Mouse (Mus musculus): ENCODE measurements around the gene Rsrp1.

DNA sequence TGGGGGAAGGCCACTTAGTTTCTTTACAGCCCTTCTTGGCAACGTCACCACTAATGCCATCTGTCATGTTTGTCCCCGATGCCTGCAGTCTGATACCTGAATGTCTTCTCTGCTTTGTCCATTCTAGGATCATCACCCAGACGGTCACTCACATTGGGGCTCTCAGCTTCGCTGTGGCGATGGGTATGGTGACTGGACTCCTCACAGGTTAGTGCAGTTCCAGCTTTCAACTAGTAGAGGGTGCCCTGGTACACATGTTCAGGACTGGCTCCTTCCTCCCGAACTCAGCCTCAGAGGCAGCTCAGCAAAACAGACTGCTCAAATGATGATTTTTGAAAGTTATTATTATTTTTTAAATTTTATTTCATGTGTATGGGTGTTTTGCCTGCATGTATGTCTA lies 31.3 kb upstream of the Rsrp1 start:
- no peak for TF ChIP-seq CTCF (IDR thresholded peaks at IDR 0.05; ENCODE audit: control insufficient read depth, insufficient read depth, low read length)
- no peak for TF ChIP-seq POLR2A (IDR thresholded peaks at IDR 0.05; ENCODE audit: borderline replicate concordance, control insufficient read depth, low read depth, low read length)
